Mouse (Mus musculus): ENCODE results near the gene Bud13. TPM values are rescaled to one million over a fixed set of nuclear protein-coding genes. Genes with fewer than 3 reads are reported as not detected.
A peak's percentile ranks its signal among the peaks of the same experiment; 100 is the strongest.

Gene Bud13
- 10 to 100 TPM in 19 of 26 experiments, 1 to 10 TPM in 7; 2.8 to 24.3 (median 13.7) TPM for total RNA-seq (2018; cell fraction: chromatin; rRNA removed)
- total RNA-seq (2018; cell fraction: cytosol; rRNA removed): 10 to 100 TPM in 14 of 26 experiments, 1 to 10 TPM in 12; 6.6 to 14.0 (median 11.2) TPM
- total RNA-seq (2018; cell fraction: nucleus; rRNA removed): 10 to 100 TPM in 11 of 26 experiments, 1 to 10 TPM in 15; 2.5 to 16.7 (median 9.3) TPM
- polyA plus RNA-seq (2018): 9.0 to 26.1 TPM (median 11.5 TPM) in 3 replicates

GRCm38 (mm10) chr9:46282631-46283436, at the start of gene Bud13:
Bud13 (plus strand) TSS chr9:46283008.
- Histone ChIP-seq H3K79me2 (ENCODE audit: inconsistent target) (peaks cover 20% of the 10 kb centered on the region), H3K36me3 (ENCODE audit: inconsistent target) (peaks cover 39% of the 10 kb centered on the region), H3K27ac (peak within 1 kb of the TSS; percentile 42), H3K4me3 (ENCODE audit: inconsistent target) (peak within 1 kb of the TSS; percentile 69)
- under 1% methylated on average over 54 of the region's 55 CpGs for WGBS (ENCODE audit: missing documents)

GRCm38 (mm10) chr9:46235196-46235595, 47.6 kb upstream of the Bud13 start:
- H3K79me2 ChIP-seq (ENCODE audit: inconsistent target): no peaks in the 10 kb centered on the region
- H3K27ac ChIP-seq: no peak overlapping the region
- 94% methylated on average over 6 of the region's 6 CpGs for WGBS (ENCODE audit: missing documents)
- H3K36me3 ChIP-seq (ENCODE audit: inconsistent target): no peaks in the 10 kb centered on the region
- H3K4me3 ChIP-seq (ENCODE audit: inconsistent target): no peak overlapping the region

- no peak within 1 kb of the TSS for H3K27ac ChIP-seq
- H3K36me3 ChIP-seq (ENCODE audit: inconsistent target): no peaks in the 10 kb centered on the region
- no peaks in the 10 kb centered on the region for H3K79me2 ChIP-seq (ENCODE audit: inconsistent target)
- no peak within 1 kb of the TSS for H3K4me3 ChIP-seq (ENCODE audit: inconsistent target)
Measured at GRCm38 (mm10) chr9:46235596-46235648, 47.4 kb upstream of the Bud13 start, which contains the start of gene Apoc3. Apoc3 (minus strand) TSS chr9:46235636.

DNA sequence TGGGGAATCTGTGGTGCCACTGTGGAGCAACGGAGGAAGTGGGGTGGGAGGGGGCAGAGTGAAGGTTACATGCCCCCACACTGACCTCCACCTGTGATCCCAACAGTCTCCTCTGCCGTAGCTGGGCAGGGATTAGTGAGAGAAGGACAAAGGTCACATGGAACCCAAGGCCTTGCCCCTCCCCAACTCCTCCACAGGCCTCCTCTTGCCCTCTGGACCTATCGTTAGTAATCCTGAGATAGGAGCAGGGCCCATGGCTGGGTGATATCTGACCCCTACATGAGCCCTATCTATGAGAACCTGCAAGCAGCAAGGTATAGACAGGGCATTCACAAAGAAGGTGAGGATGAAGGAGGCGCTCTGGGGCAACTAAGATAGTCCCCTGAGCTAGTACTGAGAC, 47.2 kb upstream of the Bud13 start:
- no peaks in the 10 kb centered on the region for H3K36me3 ChIP-seq (ENCODE audit: inconsistent target)
- H3K27ac ChIP-seq: no peak overlapping the region
- no peaks in the 10 kb centered on the region for H3K79me2 ChIP-seq (ENCODE audit: inconsistent target)
- WGBS (ENCODE audit: missing documents): 96% methylated on average over 4 of the region's 4 CpGs
- no peak overlapping the region for H3K4me3 ChIP-seq (ENCODE audit: inconsistent target)

DNA sequence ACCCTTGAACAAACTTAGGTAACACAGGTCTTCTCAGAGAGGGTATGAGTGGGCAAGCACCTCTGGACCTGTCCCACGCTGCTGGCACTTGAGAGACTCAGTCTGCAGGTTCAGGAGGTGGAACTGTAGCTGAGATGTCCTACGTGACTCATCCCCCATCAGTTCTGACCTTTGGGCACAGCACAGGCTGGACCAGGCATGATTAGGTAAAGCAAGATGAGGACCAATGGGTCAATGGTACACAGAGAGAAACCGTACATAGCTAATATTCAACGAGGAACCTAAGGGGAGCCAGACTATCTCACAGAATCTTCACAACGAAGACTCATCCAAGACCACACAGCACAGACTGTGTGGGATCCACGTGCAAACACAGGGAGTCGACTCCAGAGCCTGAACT, 44.0 kb upstream of the Bud13 start:
- WGBS (ENCODE audit: missing documents): 88% methylated on average over 7 of the region's 7 CpGs
- no peaks in the 10 kb centered on the region for H3K79me2 ChIP-seq (ENCODE audit: inconsistent target)
- H3K4me3 ChIP-seq (ENCODE audit: inconsistent target): no peak overlapping the region
- H3K36me3 ChIP-seq (ENCODE audit: inconsistent target): no peaks in the 10 kb centered on the region
- H3K27ac ChIP-seq: no peak overlapping the region

DNA sequence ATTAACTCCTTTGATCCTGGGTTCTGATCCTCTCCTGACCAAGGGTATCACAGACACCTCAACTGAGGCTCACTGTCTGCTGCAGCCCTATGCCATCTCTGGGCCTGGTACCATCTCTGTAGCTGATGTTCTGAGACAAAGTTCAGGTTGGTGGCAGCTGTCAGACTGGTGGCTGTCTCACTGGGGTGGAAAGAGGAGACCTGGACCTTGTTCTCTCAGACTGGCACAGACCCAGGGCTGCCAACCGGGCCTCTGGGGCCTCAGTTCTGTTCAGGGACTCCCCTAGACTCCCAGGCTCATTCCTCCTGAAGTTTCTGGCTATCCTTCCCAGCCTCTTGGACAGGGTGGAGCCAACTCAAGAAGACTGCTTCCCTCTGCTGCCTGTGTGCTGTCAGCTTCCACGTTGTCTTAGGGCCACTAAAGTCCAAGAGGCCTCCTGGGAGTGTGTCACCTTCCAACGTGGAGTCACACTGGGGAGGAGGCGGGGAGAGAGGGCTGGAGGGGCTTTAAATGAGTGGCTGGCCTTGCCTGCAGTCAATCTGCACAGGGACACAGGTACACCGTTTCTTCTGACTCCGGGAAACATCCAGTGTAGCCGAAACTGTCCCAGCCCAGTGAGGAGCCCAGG, 42.2 kb upstream of the Bud13 start, which contains the start of gene Apoa4:
TSS of gene Apoa4 (plus strand) at position 171 of the 628 bp plus-strand sequence.
- Histone ChIP-seq H3K79me2 (ENCODE audit: inconsistent target) (no peaks in the 10 kb centered on the region), H3K27ac (no peak within 1 kb of the TSS), H3K4me3 (ENCODE audit: inconsistent target) (no peak within 1 kb of the TSS), H3K36me3 (ENCODE audit: inconsistent target) (no peaks in the 10 kb centered on the region)
- WGBS (ENCODE audit: missing documents): 63% methylated on average over 6 of the region's 7 CpGs

GRCm38 (mm10) chr9:46241818-46242217, 41.0 kb upstream of the Bud13 start:
- Histone ChIP-seq H3K79me2 (ENCODE audit: inconsistent target) (no peaks in the 10 kb centered on the region), H3K36me3 (ENCODE audit: inconsistent target) (no peaks in the 10 kb centered on the region), H3K4me3 (ENCODE audit: inconsistent target) (no peak overlapping the region), H3K27ac (no peak overlapping the region)
- 76% methylated on average over 2 of the region's 2 CpGs for WGBS (ENCODE audit: missing documents)

GRCm38 (mm10) chr9:46243122-46243521, 39.7 kb upstream of the Bud13 start:
- Histone ChIP-seq H3K79me2 (ENCODE audit: inconsistent target) (no peaks in the 10 kb centered on the region), H3K27ac (no peak overlapping the region), H3K36me3 (ENCODE audit: inconsistent target) (no peaks in the 10 kb centered on the region), H3K4me3 (ENCODE audit: inconsistent target) (no peak overlapping the region)
- WGBS (ENCODE audit: missing documents): 81% methylated on average over 4 of the region's 4 CpGs

DNA sequence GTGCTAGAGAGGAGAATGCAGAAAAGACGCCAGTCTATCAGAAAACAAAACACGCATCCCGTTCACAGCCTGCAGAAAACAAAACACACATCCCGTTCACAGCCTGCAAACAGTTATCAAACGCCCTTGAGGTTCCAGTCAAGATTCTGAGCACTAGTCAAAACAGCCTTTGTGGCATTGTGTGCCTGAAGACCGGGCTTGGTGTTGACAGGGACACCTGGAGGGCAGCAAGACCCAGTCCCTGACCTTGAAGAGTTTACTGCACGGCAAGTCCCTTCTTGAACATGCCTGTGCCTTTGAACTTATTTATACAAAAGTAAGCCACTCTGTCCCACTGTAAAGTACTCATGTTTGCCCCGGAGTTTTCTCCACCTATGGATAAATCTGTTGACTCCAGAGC, 39.2 kb upstream of the Bud13 start:
- H3K79me2 ChIP-seq (ENCODE audit: inconsistent target): no peaks in the 10 kb centered on the region
- no peaks in the 10 kb centered on the region for H3K36me3 ChIP-seq (ENCODE audit: inconsistent target)
- no peak overlapping the region for H3K27ac ChIP-seq
- 82% methylated on average over 8 of the region's 8 CpGs for WGBS (ENCODE audit: missing documents)
- H3K4me3 ChIP-seq (ENCODE audit: inconsistent target): no peak overlapping the region

GRCm38 (mm10) chr9:46246752-46247324, 36.0 kb upstream of the Bud13 start:
- Histone ChIP-seq H3K36me3 (ENCODE audit: inconsistent target) (no peaks in the 10 kb centered on the region), H3K4me3 (ENCODE audit: inconsistent target) (no peak overlapping the region)
- WGBS (ENCODE audit: missing documents): 23% methylated on average over 7 of the region's 11 CpGs

DNA sequence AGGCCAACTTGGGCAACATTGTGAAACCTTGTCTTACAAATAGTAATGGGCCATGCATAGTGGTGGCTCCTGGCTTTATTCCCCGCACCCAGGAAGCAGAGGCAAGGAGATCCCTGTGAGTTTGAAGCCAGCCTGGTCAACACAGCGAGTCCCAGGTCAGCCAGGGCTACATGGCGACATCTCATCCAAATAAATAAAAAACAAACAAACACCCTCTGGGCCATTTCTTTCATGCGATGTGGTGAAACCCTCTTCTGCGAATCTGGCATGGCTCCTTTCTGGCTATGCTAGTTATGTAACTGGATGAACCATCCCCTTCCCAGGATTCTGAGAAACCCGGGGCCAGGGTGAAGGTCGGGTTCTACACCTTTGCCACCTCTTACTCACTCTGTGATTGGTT, 26.6 kb upstream of the Bud13 start:
- Histone ChIP-seq H3K27ac (no peak overlapping the region), H3K79me2 (ENCODE audit: inconsistent target) (no peaks in the 10 kb centered on the region), H3K4me3 (ENCODE audit: inconsistent target) (no peak overlapping the region), H3K36me3 (ENCODE audit: inconsistent target) (no peaks in the 10 kb centered on the region)
- WGBS (ENCODE audit: missing documents): 96% methylated on average over 7 of the region's 7 CpGs

More at GRCm38 (mm10) chr9:46246752-46247324, 36.0 kb upstream of the Bud13 start:
- Histone ChIP-seq H3K27ac (no peak overlapping the region), H3K79me2 (ENCODE audit: inconsistent target) (no peaks in the 10 kb centered on the region)

DNA sequence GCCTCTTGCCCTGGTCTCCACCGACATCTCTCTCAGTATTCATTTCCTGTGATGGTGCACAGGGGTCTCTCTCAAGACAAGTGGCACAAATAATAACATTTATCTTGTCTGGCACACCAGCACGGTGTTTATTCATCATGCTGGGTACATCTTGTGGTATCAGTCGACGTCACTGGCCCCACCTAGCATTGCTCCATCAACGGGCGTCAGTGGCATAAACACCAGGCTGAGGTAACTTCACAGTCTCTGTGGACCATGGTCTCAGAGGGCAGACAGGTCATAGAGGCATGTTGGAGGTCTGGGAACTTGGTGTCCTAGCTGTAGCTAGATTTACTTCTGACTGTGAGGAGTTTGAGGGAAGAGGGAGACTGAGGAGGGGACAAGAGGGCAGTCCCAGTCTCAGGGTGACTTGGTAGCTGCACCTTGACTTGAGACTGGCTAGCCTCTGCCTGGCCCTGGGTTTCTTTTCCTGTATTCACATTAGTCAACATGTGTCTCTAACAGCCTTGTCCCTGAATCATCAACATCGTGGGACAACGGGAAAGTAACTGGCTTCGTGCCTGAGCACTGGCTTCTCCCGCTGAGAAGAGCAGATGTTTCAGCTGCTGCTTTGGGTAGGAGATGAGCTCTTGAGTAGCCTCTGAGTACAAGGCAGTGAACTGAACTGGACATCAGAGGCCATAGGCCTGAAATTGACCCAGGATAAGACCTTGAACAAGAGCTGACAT, 26.0 kb upstream of the Bud13 start:
- WGBS (ENCODE audit: missing documents): 86% methylated on average over 10 of the region's 10 CpGs
- Histone ChIP-seq H3K27ac (no peak overlapping the region), H3K36me3 (ENCODE audit: inconsistent target) (no peaks in the 10 kb centered on the region), H3K79me2 (ENCODE audit: inconsistent target) (no peaks in the 10 kb centered on the region), H3K4me3 (ENCODE audit: inconsistent target) (no peak overlapping the region)

DNA sequence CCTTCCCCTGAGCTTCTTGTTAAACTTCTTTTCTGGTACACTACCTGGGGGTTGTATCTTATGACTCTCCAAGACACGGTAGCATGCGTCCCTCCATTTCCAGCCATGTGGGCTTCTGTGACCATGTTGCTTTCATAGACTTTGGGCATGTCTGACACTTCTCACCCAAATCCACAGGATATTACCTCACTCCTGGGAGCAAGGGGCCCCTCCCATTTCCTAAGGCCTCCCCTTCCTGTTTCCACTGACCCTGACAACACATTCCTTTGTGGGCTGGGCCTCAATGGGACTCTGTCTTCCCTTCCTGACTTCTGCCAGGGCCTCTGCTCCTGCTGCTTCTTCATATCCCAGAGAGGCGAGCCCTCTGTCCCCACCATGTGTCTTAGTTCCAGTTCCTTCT, 25.3 kb upstream of the Bud13 start:
- WGBS (ENCODE audit: missing documents): 92% methylated on average over 3 of the region's 3 CpGs

DNA sequence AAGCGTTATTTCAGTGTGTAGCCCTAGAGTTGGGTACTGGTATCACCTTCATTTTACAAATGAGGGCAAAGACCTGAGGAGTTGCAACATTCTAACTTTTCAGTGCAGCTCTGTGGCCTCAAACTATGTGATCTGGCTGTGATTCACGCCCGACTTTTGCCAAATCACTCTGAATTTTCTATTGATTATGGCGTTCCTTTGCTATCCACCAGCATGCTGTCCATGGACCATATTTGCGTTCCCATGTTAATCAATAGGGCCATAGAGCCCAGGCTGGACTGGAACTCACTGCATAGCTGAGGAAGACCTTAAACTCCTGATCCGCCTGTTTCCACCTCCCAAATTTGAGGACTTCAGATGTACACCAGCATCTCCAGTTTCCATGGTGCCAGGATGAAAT, 23.7 kb upstream of the Bud13 start:
- Histone ChIP-seq H3K27ac (no peak overlapping the region), H3K36me3 (ENCODE audit: inconsistent target) (no peaks in the 10 kb centered on the region)
- 94% methylated on average over 6 of the region's 6 CpGs for WGBS (ENCODE audit: missing documents)

More for the DNA sequence above, 25.3 kb upstream of the Bud13 start:
- Histone ChIP-seq H3K4me3 (ENCODE audit: inconsistent target) (no peak overlapping the region), H3K27ac (peak overlapping the region; percentile 2; the same call in 1 of the 2 replicates), H3K36me3 (ENCODE audit: inconsistent target) (no peaks in the 10 kb centered on the region), H3K79me2 (ENCODE audit: inconsistent target) (no peaks in the 10 kb centered on the region)

GRCm38 (mm10) chr9:46261131-46261530, 21.7 kb upstream of the Bud13 start:
- H3K27ac ChIP-seq: no peak overlapping the region
- 61% methylated on average over 4 of the region's 7 CpGs for WGBS (ENCODE audit: missing documents)
- H3K36me3 ChIP-seq (ENCODE audit: inconsistent target): no peaks in the 10 kb centered on the region
- no peaks in the 10 kb centered on the region for H3K79me2 ChIP-seq (ENCODE audit: inconsistent target)
- no peak overlapping the region for H3K4me3 ChIP-seq (ENCODE audit: inconsistent target)

More for the DNA sequence above, 23.7 kb upstream of the Bud13 start:
- Histone ChIP-seq H3K4me3 (ENCODE audit: inconsistent target) (no peak overlapping the region), H3K79me2 (ENCODE audit: inconsistent target) (no peaks in the 10 kb centered on the region)

Measured in macrophage (primary cell).